Mouse (Mus musculus) ES-E14 (cell line): ENCODE results near the gene Kcnj12. TPM values are rescaled to one million over a fixed set of nuclear protein-coding genes. Genes with fewer than 3 reads are reported as not detected.

Experiments
- DNase-seq: peaks from one replicate; pipeline ENCODE4 v3.0.0-alpha.2; 2013; ENCODE audit warnings: low read depth, low spot score
- H3K27ac ChIP-seq: 2 replicates; pipeline ENCODE4 v1.5.1; 2012; ENCODE audit warnings: low read depth, mild to moderate bottlenecking, low read length, moderate library complexity, mixed read lengths; ENCODE audit not compliant: poor library complexity, insufficient read depth, severe bottlenecking
- H3K36me3 ChIP-seq: 2 replicates; pipeline ENCODE4 v1.6.1; 2012; ENCODE audit warnings: mild to moderate bottlenecking, low read length, moderate library complexity, mixed read lengths; ENCODE audit not compliant: control insufficient read depth, poor library complexity, insufficient read depth, severe bottlenecking
- H3K4me1 ChIP-seq, 2 experiments: fragments of 150-350 bp in 1 of 2; sonication (generic) in 1 of 2; 2 replicates each; pipeline ENCODE4 v1.6.1; 2012; ENCODE audit warnings: low read length in 2 of 2, mild to moderate bottlenecking in 1 of 2, mixed read lengths in 1 of 2; ENCODE audit not compliant: control insufficient read depth in 2 of 2, insufficient read depth in 2 of 2, poor library complexity in 1 of 2
- H3K4me3 ChIP-seq, 2 experiments: fragments of 150-350 bp in 1 of 2; sonication (generic) in 1 of 2; 2 replicates each; pipeline ENCODE4 v1.5.1; 2012; ENCODE audit warnings: low read length in 2 of 2, low read depth in 1 of 2, mild to moderate bottlenecking in 1 of 2, mixed read lengths in 1 of 2; ENCODE audit not compliant: insufficient read depth in 1 of 2, poor library complexity in 1 of 2, severe bottlenecking in 1 of 2
- H3K9ac ChIP-seq: 2 replicates; pipeline ENCODE4 v1.6.1; 2012; ENCODE audit warnings: low read depth, mild to moderate bottlenecking, low read length, mixed read lengths; ENCODE audit not compliant: poor library complexity, insufficient read depth, severe bottlenecking
- H3K9me3 ChIP-seq: fragments of 150-350 bp; sonication (generic); 2 replicates; pipeline ENCODE4 v1.6.1; 2012; ENCODE audit warnings: low read depth, mild to moderate bottlenecking, low read length; ENCODE audit not compliant: control insufficient read depth, insufficient read depth
- CHD2 ChIP-seq: IDR thresholded peaks from 2 replicates; pipeline ENCODE4 v1.6.1; 2014; ENCODE audit warnings: mild to moderate bottlenecking, low read depth, low read length, inconsistent platforms
- HCFC1 ChIP-seq: IDR thresholded peaks from 2 replicates; pipeline ENCODE4 v1.6.1; 2012; ENCODE audit warnings: low read length, inconsistent platforms, borderline replicate concordance; ENCODE audit not compliant: insufficient read depth
- MAFK ChIP-seq: IDR thresholded peaks from 2 replicates; pipeline ENCODE4 v1.6.1; 2014; ENCODE audit warnings: mild to moderate bottlenecking, low read depth, low read length, inconsistent platforms; ENCODE audit not compliant: insufficient read depth
- ZC3H11A ChIP-seq: IDR thresholded peaks from 2 replicates; pipeline ENCODE4 v1.6.1; 2012; ENCODE audit warnings: low read depth, mild to moderate bottlenecking, inconsistent platforms, low read length, borderline replicate concordance
- ZNF384 ChIP-seq: IDR thresholded peaks from 2 replicates; pipeline ENCODE4 v1.6.1; 2012; ENCODE audit warnings: low read depth, low read length, inconsistent platforms
- in situ Hi-C, 2 experiments: fragments of 600-800 bp; cut with MboI; formaldehyde crosslinking; loops; one replicate each; pipeline ENCODE4 v1.15.1; 2025; ENCODE audit warnings: low sequenced_read_pairs in 2 of 2, inconsistent platforms in 1 of 2; ENCODE audit not compliant: unreplicated experiment in 2 of 2
- total RNA-seq: library from RNA; depleted of rRNA; stranded (reverse); fragments of 300-350 nt; gene quantifications from 2 replicates; pipeline ENCODE4 v1.2.3, GENCODE M21; 2012

Kcnj12 gene
- total RNA-seq, 1 experiment: 4.0 TPM

- H3K36me3 ChIP-seq: no peaks in the 10 kb centered on the region
- no peak for TF ChIP-seq CHD2
- no peak for TF ChIP-seq MAFK
- no peak for TF ChIP-seq ZC3H11A
- H3K9me3 ChIP-seq: no peaks in the 10 kb centered on the region
- H3K4me1 ChIP-seq: peaks cover 5 to 8% of the 10 kb centered on the region in 2 experiments; a peak in 3 of 4 replicates
- in situ Hi-C loops: no loop called here
- DNase-seq: no peak
- no peak overlapping the region for H3K27ac ChIP-seq
- no peak overlapping the region for H3K4me3 ChIP-seq
- no peak overlapping the region for H3K9ac ChIP-seq
These were observed 87.7 kb downstream of the Kcnj12 start for GRCm38 (mm10) chr11:61110113-61110512.

GRCm38 (mm10) chr11:61110928-61111327 is 88.6 kb downstream of the Kcnj12 start:
- Histone ChIP-seq H3K36me3 (no peaks in the 10 kb centered on the region), H3K4me1 (peaks cover 5% of the 10 kb centered on the region in 2 experiments; a peak in 3 of 4 replicates), H3K9me3 (no peaks in the 10 kb centered on the region), H3K27ac (no peak overlapping the region), H3K4me3 (no peak overlapping the region), H3K9ac (no peak overlapping the region)
- no peak for DNase-seq
- in situ Hi-C loops: no loop called here
- no peak for TF ChIP-seq ZC3H11A
- no peak for TF ChIP-seq HCFC1
- no peak for TF ChIP-seq ZNF384
- no peak for TF ChIP-seq CHD2
- TF ChIP-seq MAFK: no peak

GRCm38 (mm10) chr11:61111472-61111871 is 89.1 kb downstream of the Kcnj12 start:
- in situ Hi-C loops: no loop called here

GRCm38 (mm10) chr11:61112323-61112995 is 90.1 kb downstream of the Kcnj12 start:
- Histone ChIP-seq H3K36me3 (no peaks in the 10 kb centered on the region), H3K27ac (no peak overlapping the region), H3K4me3 (no peak overlapping the region), H3K4me1 (peaks cover 0 to 5% of the 10 kb centered on the region in 2 experiments; a peak in 1 of 4 replicates), H3K9ac (no peak overlapping the region), H3K9me3 (no peaks in the 10 kb centered on the region)
- in situ Hi-C loops: no loop called here
- no peak for DNase-seq
- no peak for TF ChIP-seq CHD2
- TF ChIP-seq HCFC1: no peak
- no peak for TF ChIP-seq ZC3H11A
- TF ChIP-seq MAFK: no peak
- no peak for TF ChIP-seq ZNF384

More at GRCm38 (mm10) chr11:61111472-61111871, 89.1 kb downstream of the Kcnj12 start:
- no peak overlapping the region for H3K4me3 ChIP-seq
- TF ChIP-seq MAFK (no peak), ZNF384 (no peak), CHD2 (no peak), ZC3H11A (no peak), HCFC1 (no peak)
- no peaks in the 10 kb centered on the region for H3K36me3 ChIP-seq
- H3K4me1 ChIP-seq: peaks cover 0 to 5% of the 10 kb centered on the region in 2 experiments; a peak in 1 of 4 replicates
- no peaks in the 10 kb centered on the region for H3K9me3 ChIP-seq
- no peak overlapping the region for H3K9ac ChIP-seq
- no peak overlapping the region for H3K27ac ChIP-seq
- DNase-seq: no peak
